Mouse (Mus musculus) CH12.LX (cell line): ENCODE data around the gene Rcan2.

Experiments
- CHD2 ChIP-seq: IDR thresholded peaks from 2 replicates; pipeline ENCODE4 v1.6.1; 2011; ENCODE audit warnings: low read length, improper control_type of control experiment
- CTCF ChIP-seq, 2 experiments: IDR thresholded peaks in 1 of 2; conservative IDR thresholded peaks in 1 of 2; 2 replicates each; pipeline ENCODE4 v1.5.1; 2011 to 2012; ENCODE audit warnings: low read depth in 2 of 2, low read length in 2 of 2, improper control_type of control experiment in 1 of 2, inconsistent platforms in 1 of 2, mild to moderate bottlenecking in 1 of 2, moderate library complexity in 1 of 2
- GABPA ChIP-seq: IDR thresholded peaks from 2 replicates; pipeline ENCODE4 v1.6.1; 2012; ENCODE audit warnings: low read depth, low read length, improper control_type of control experiment, inconsistent platforms; ENCODE audit not compliant: insufficient replicate concordance
- NELFE ChIP-seq: IDR thresholded peaks from 2 replicates; pipeline ENCODE4 v1.6.1; 2011; ENCODE audit warnings: low read depth, low read length, improper control_type of control experiment
- POLR2A ChIP-seq: IDR thresholded peaks from 2 replicates; pipeline ENCODE4 v1.6.1; 2011; ENCODE audit warnings: low read depth, mild to moderate bottlenecking, improper control_type of control experiment, low read length
- POLR2AphosphoS2 ChIP-seq: IDR thresholded peaks from 2 replicates; pipeline ENCODE4 v1.6.1; 2011; ENCODE audit warnings: low read depth, low read length, improper control_type of control experiment
- USF1 ChIP-seq: IDR thresholded peaks from 2 replicates; pipeline ENCODE4 v1.6.1; 2014; ENCODE audit warnings: low read depth, mild to moderate bottlenecking, inconsistent platforms, low read length, improper control_type of control experiment
- USF2 ChIP-seq: conservative IDR thresholded peaks from 2 replicates; pipeline ENCODE4 v1.6.1; 2011; ENCODE audit warnings: low read depth, low read length, improper control_type of control experiment
- ZC3H11A ChIP-seq: IDR thresholded peaks from 2 replicates; pipeline ENCODE4 v1.6.1; 2012; ENCODE audit warnings: low read depth, mild to moderate bottlenecking, inconsistent platforms, low read length, improper control_type of control experiment
- ZKSCAN1 ChIP-seq: IDR thresholded peaks from 2 replicates; pipeline ENCODE4 v1.6.1; 2012; ENCODE audit warnings: low read depth, inconsistent platforms, low read length, improper control_type of control experiment, borderline replicate concordance
- ZNF384 ChIP-seq: IDR thresholded peaks from 2 replicates; pipeline ENCODE4 v1.6.1; 2012; ENCODE audit warnings: low read depth, low read length, improper control_type of control experiment, inconsistent platforms

DNA sequence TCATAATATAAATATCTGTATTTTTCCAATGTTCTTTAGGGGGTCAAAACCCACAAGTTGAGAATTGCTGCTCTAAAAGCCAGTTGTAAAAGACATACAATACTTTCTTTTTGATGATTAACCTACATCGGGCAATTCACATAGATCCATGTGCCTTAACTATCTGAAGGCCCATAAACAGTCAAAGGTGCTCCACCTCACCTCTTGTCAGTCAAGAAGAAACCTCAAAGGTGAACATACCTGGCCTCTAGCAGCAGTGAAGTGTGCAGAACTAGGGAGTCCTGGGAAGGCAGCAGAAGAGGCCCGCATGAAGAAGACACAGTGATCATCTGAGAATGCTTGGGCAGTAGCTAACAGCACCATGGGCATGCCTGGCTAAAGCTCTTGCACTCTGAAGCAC, 239.3 kb downstream of the Rcan2 start:
- TF ChIP-seq POLR2AphosphoS2 (no peak), ZKSCAN1 (no peak), CTCF (conservative IDR thresholded peaks at IDR 0.05 in 1 of 2, IDR thresholded peaks at IDR 0.05 in 1 of 2; ENCODE audit: low read depth in 2 of 2, low read length in 2 of 2) (no peak), POLR2A (no peak), USF2 (no peak), GABPA (no peak), ZC3H11A (no peak), CHD2 (no peak), NELFE (no peak), ZNF384 (no peak), USF1 (no peak)
